Mouse (Mus musculus) heart, adult 2 months (tissue): ENCODE data around the gene Rhbg. TPM values are rescaled to one million over a fixed set of nuclear protein-coding genes. Genes with fewer than 3 reads are reported as not detected.
A peak's percentile ranks its signal among the peaks of the same experiment; 100 is the strongest.

ENCODE experiments used
- DNase-seq, 2 experiments: peaks; one replicate each; pipeline ENCODE4 v3.0.0; 2021
- H3K27ac ChIP-seq: fragments of 200-600 bp; 2 replicates; pipeline ENCODE4 v1.8.1; 2022
- H3K27me3 ChIP-seq: fragments of 200-500 bp; 2 replicates; pipeline ENCODE4 v1.6.1; 2012; ENCODE audit warnings: mild to moderate bottlenecking, low read length, inconsistent platforms, mixed read lengths; ENCODE audit not compliant: control insufficient read depth, insufficient read depth
- H3K36me3 ChIP-seq: fragments of 200-500 bp; 2 replicates; pipeline ENCODE4 v1.6.1; 2012; ENCODE audit warnings: low read length, inconsistent platforms; ENCODE audit not compliant: control insufficient read depth, insufficient read depth
- H3K4me1 ChIP-seq: fragments of 200-500 bp; 2 replicates; pipeline ENCODE4 v1.6.1; 2011; ENCODE audit warnings: low read length; ENCODE audit not compliant: control insufficient read depth, insufficient read depth
- H3K4me3 ChIP-seq: fragments of 200-600 bp; 2 replicates; pipeline ENCODE4 v1.8.1; 2022
- H3K79me2 ChIP-seq: fragments of 200-500 bp; replicated peaks from 2 replicates; pipeline ENCODE4 v1.6.1; 2012; ENCODE audit warnings: mild to moderate bottlenecking, inconsistent platforms, low read length, moderate library complexity, mixed read lengths; ENCODE audit not compliant: control insufficient read depth, insufficient read depth
- H3K9ac ChIP-seq: fragments of 200-500 bp; 2 replicates; pipeline ENCODE4 v1.6.1; 2012; ENCODE audit warnings: low read depth, mild to moderate bottlenecking, control low read depth, inconsistent platforms, low read length, mixed read lengths
- CTCF ChIP-seq: fragments of 200-600 bp; IDR thresholded peaks from 2 replicates; pipeline ENCODE4 v1.8.1; 2022; ENCODE audit warnings: antibody characterized with exemption, mild to moderate bottlenecking, moderate library complexity
- EP300 ChIP-seq: fragments of 200-500 bp; IDR thresholded peaks from 2 replicates; pipeline ENCODE4 v1.6.1; 2011; ENCODE audit warnings: low read depth, low read length, control low read depth; ENCODE audit not compliant: insufficient read depth
- POLR2A ChIP-seq: fragments of 200-500 bp; IDR thresholded peaks from 2 replicates; pipeline ENCODE4 v1.6.1; 2011; ENCODE audit warnings: mild to moderate bottlenecking, low read depth, low read length, control low read depth; ENCODE audit not compliant: insufficient read depth
- WGBS: fragments of 180-500 bp; shearing (Covaris S2); methylation state at CpG from one replicate; pipeline ENCODE4 v1.1.7; 2018; 5-methylcytosine and 5-hydroxymethylcytosine counted together
- intact Hi-C: fragments of 180-260 bp; cut with DNase I; formaldehyde crosslinking; loops from one replicate; pipeline ENCODE4 v1.15.1; 2025
- polyA plus RNA-seq: library from polyadenylated mRNA; depleted of rRNA; stranded (reverse); fragments of >200 nt; gene quantifications from 2 replicates; pipeline ENCODE4 v1.2.3, GENCODE M21; 2012
- total RNA-seq, 2 experiments: library from RNA; stranded (reverse); gene quantifications; 2 replicates each; pipeline ENCODE4 v1.2.3; 2021

The Rhbg gene
- total and polyA plus RNA-seq, 3 experiments = 0.20 TPM; not detected in 2

DNA sequence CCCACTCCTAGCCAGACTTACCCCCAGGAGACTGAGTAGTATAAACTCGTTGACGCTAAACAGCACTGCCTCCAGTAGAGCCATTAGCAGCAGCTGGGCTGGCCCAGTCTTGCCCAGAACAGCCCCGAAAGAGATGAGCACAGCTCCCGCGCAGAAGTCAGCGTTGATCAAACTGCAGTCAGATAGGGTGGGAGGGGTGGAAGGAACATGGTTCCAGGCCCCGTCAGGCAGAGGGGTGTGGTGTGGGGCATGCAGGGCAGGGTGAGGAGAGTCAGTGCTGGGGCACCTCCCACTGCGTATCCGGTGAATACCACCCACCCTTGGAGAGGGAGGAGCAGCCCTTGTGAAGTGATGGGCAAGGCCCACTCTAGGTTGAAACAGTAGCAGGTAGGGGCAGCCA, 6.8 kb downstream of the Rhbg start:
- H3K27me3 ChIP-seq = no peaks in the 10 kb centered on the region
- 68% methylated on average over 9 of the region's 9 CpGs for WGBS
- no peak for DNase-seq
- H3K4me1 ChIP-seq = no peaks in the 10 kb centered on the region
- no peak overlapping the region for H3K27ac ChIP-seq
- intact Hi-C loops = no loop called here
- no peak overlapping the region for H3K4me3 ChIP-seq
- H3K79me2 ChIP-seq = no peaks in the 10 kb centered on the region
- TF ChIP-seq EP300 (no peak), CTCF (no peak), POLR2A (no peak)
- H3K9ac ChIP-seq = no peak overlapping the region
- no peaks in the 10 kb centered on the region for H3K36me3 ChIP-seq

DNA sequence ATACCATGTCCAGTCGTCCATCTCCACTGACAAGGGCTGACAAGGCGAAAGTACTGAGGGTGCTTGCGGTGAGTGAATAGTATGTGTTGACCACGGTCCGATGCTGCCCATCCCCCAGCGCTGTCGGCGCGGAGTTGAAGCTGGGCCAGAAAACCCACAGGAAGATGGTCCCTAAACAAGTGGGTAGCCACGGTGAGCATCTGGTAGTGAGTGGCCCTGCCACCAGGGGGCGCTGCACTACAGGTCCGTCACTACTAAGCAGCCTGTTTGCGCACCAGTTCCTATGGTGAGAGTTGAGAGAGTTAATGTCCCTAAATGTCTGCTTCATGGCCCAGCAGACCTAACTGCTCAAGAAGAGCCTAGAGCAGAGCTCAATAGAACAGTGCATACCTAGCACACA, 8.7 kb downstream of the Rhbg start:
- peak; percentile 55 to 74 for DNase-seq
- Histone ChIP-seq H3K4me3 (no peak overlapping the region), H3K79me2 (no peaks in the 10 kb centered on the region), H3K4me1 (no peaks in the 10 kb centered on the region), H3K36me3 (no peaks in the 10 kb centered on the region), H3K27ac (no peak overlapping the region), H3K27me3 (peaks cover 11% of the 10 kb centered on the region), H3K9ac (no peak overlapping the region)
- intact Hi-C loops = no loop called here
- WGBS = 19% methylated on average over 13 of the region's 13 CpGs
- no peak for TF ChIP-seq EP300
- TF ChIP-seq POLR2A = no peak
- peak; percentile 96 for TF ChIP-seq CTCF

DNA sequence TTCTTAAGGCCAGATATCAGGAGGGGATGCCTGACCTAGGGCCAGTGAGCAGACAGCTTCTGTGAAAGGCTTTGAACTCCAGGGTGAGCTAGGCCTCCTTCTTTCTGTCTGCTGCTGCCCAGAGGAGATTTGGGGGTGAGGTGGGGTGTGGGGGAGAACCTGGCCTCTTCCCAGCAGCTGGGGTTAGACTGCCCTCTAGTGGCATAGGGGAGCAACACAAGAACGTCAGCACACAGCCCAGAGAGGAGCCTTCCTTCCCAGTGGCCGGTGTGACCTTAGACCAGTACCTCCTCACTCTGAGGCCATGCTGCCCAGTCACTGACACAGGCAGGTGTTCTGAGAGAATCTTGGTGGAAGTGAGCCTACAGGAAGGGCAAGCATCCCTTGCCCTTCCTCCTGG, 10.4 kb downstream of the Rhbg start:
- no peaks in the 10 kb centered on the region for H3K36me3 ChIP-seq
- H3K9ac ChIP-seq = no peak overlapping the region
- intact Hi-C loops = loop anchor here (1.0 to 5.0 kb wide), 2 partner anchors 156 to 232 kb away; no protein-coding TSS in a partner anchor
- peak in 1 of 2 experiments; percentile 55 for DNase-seq
- 15% methylated on average over 2 of the region's 2 CpGs for WGBS
- no peak for TF ChIP-seq EP300
- TF ChIP-seq CTCF = peak; percentile 79
- TF ChIP-seq POLR2A = no peak
- H3K27ac ChIP-seq = no peak overlapping the region
- no peak overlapping the region for H3K4me3 ChIP-seq
- peaks cover 14% of the 10 kb centered on the region for H3K27me3 ChIP-seq
- no peaks in the 10 kb centered on the region for H3K79me2 ChIP-seq
- H3K4me1 ChIP-seq = no peaks in the 10 kb centered on the region

- Histone ChIP-seq H3K9ac (no peak overlapping the region), H3K27me3 (peaks cover 20% of the 10 kb centered on the region), H3K27ac (no peak overlapping the region), H3K79me2 (no peaks in the 10 kb centered on the region), H3K36me3 (no peaks in the 10 kb centered on the region), H3K4me1 (no peaks in the 10 kb centered on the region), H3K4me3 (no peak overlapping the region)
- TF ChIP-seq EP300 (peak; percentile 72; the same call in 1 of the 2 replicates), CTCF (peak; percentile 83), POLR2A (no peak)
- WGBS = 6% methylated on average over 13 of the region's 13 CpGs
- DNase-seq = peak; percentile 59 to 73
- intact Hi-C loops = loop anchor here (1.0 to 5.0 kb wide), 2 partner anchors 50 to 230 kb away; no protein-coding TSS in a partner anchor
These were observed 12.0 kb downstream of the Rhbg start for GRCm38 (mm10) chr3:88242531-88242930.

- Histone ChIP-seq H3K36me3 (no peaks in the 10 kb centered on the region), H3K27ac (no peak overlapping the region), H3K9ac (no peak overlapping the region), H3K4me1 (no peaks in the 10 kb centered on the region), H3K79me2 (no peaks in the 10 kb centered on the region), H3K27me3 (peaks cover 20% of the 10 kb centered on the region), H3K4me3 (no peak overlapping the region)
- no peak for TF ChIP-seq CTCF
- no peak for TF ChIP-seq EP300
- no peak for TF ChIP-seq POLR2A
- intact Hi-C loops = loop anchor here (5.0 kb wide), 1 partner anchor 229 kb away; no protein-coding TSS in a partner anchor
- WGBS = 6% methylated on average over 47 of the region's 48 CpGs
- DNase-seq = no peak
These were observed 13.3 kb downstream of the Rhbg start for GRCm38 (mm10) chr3:88241045-88241786.

- intact Hi-C loops = no loop called here
These were observed 15.1 kb downstream of the Rhbg start for GRCm38 (mm10) chr3:88239446-88239845.

More at GRCm38 (mm10) chr3:88239446-88239845, 15.1 kb downstream of the Rhbg start:
- Histone ChIP-seq H3K27me3 (peaks cover 20% of the 10 kb centered on the region), H3K4me1 (no peaks in the 10 kb centered on the region), H3K27ac (no peak overlapping the region), H3K36me3 (no peaks in the 10 kb centered on the region), H3K9ac (no peak overlapping the region), H3K79me2 (no peaks in the 10 kb centered on the region), H3K4me3 (no peak overlapping the region)
- TF ChIP-seq EP300 (no peak), POLR2A (no peak), CTCF (no peak)
- WGBS = 45% methylated on average over 4 of the region's 4 CpGs
- DNase-seq = no peak
